Mouse (Mus musculus) liver, adult 2 months (tissue): ENCODE data around the gene Fkbp6.

Source experiments
- CTCF ChIP-seq: fragments of 200-500 bp; IDR thresholded peaks from 2 replicates; pipeline ENCODE4 v1.5.1; 2011; ENCODE audit warnings: low read depth, low read length, control low read depth
- POLR2A ChIP-seq: fragments of 200-500 bp; IDR thresholded peaks from 2 replicates; pipeline ENCODE4 v1.6.1; 2011; ENCODE audit warnings: low read length, control low read depth; ENCODE audit not compliant: insufficient read depth; ENCODE audit errors: extremely low read depth

DNA sequence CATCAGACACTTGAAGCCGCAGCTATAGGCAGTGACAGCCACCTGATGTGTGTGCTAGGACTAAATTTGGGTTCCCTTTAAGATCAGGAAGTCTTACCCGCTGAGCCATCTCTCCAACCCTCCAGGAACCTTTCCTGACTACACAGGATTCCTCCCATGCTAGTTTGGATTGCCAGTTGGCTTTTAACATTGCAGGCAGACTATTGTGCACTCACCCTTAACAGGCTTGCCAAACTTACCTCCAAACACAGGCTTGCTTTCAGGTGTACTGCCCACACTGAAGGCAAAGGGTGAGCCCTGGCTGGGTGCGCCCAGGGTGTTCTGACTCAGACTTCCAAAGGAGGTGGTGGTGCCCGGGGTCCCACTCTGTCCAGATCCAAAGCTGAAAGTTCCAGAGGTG lies 30.8 kb upstream of the Fkbp6 start:
- TF ChIP-seq POLR2A (no peak), CTCF (no peak)
